Mouse (Mus musculus) spleen, adult 18-20 months (tissue): ENCODE measurements around the gene Slitrk5.
A peak's percentile ranks its signal among the peaks of the same experiment; 100 is the strongest.
"Not testable (repeated sequence)": the region's sequence is repeated elsewhere in the genome, so short reads cannot be mapped to it uniquely, and the experiment has no call there.

Source experiments
- DNase-seq, 2 experiments: peaks; one replicate each; pipeline ENCODE4 v3.0.0; 2022; ENCODE audit warnings: mixed read lengths in 2 of 2

Slitrk5 gene

DNA sequence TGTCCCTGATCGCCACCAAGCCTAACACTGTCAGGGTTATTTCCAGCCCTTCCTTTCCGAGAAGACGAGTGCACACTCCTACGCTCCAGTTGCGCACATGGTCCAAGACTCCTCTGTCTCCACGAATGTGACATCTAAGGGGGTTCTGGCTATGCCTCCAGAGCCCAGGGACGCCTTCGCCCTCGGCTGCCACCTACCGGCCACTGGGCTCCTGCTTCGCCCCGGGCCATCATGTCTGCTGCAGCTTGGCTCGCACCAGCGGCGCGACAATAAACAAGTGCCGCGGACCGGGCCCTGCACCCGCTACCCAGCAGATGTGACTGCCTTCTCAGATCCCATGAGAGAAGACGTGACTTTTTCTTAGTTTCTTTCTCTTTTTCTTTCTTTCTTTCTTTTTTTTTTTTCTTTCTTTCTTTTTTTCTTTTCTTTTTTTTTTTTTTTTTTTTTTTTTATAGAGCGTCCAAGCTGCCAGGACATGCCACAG is at the start of gene Slitrk5:
Gene Slitrk5 (plus strand): TSS at position 434 of the 484 bp plus-strand sequence.
- peak in 1 of 2 experiments; percentile 16 for DNase-seq

DNA sequence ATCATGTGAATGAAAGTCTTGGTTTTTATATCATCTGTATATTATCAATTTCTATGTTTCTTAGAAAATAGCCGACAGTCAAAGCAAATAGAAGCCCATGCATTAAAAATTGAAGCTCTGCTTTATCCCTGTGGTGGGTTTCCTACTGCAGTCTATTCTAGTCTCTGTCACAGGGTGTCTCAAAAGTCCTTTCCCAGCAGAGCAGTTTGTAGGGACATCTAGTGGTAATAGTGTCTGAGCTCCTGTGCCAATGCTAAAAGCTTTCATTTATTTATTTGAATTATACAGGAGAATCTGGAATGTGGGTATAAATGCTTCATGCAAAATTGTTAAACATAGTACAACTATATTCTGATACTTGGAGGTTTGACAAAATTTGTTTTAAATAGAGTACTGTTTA is 2.0 kb upstream of the Slitrk5 start:
- no peak for DNase-seq

DNA sequence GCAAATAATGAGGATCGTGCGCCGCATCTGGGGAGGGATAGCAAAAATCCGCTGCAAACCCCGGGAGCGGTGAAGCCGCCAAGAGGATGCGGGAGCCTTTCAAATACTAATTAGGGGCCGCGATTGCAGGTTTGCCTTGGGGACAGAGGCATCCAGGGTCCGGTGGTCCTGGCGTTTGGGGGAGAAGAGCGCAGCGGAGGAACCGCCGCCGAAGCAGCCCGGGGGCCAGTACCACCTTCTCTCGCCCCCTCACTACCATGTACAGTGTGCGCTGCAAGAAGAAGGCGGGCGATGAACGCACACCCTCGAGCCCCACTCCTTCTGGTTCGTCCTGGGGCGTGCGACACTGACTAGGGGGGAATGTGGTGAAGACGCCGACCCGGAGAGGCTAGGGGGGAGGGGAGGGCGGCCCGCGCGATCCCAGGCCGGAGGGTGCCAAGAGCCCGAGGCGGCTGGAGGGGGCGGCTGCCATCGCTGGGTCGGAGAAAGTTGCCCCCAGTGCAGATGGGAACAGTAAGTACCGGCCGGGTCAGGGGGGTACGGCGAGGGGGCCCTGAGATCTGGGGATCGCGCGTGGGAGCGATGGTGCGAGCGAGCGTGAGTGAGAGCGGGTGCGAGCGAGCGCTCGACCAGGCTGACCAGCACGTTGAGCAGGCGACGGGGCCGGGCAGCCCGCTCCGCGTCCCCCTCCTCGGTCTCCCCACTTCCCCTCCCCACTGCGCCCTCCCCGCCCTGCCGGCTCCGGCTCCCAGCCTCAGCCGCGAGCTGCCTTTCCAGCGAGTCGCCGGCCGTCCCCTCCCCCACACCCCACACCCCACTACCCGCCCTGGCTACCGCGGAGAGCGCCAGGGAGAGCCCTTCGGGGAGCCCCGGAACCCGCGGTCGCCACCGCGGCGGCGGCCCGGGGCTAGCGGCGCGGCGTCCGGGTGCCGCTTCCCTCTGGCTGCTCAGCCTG is 591 bp downstream of the Slitrk5 start:
- no peak for DNase-seq

DNA sequence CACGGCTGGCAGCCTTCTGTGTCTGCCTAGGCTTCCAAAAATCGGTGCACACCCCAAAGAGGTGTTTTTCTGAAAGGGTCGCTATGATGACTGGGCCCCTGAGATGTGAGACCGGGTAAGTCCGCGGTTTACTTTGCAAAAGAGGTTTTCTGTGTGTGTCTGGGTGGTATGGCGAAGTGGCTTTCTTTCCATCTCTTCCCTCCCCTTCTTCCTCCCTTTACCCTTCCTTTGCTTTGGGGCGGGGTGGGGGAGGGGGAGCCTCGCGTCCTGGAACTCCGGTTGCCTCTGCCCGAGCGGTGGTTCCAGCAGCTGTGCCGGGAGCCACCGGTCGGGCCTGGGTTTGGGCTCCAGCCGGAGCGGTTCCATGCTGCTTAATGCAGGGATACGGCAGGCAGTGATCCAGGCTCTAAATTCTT is 1.3 kb downstream of the Slitrk5 start:
- DNase-seq: no peak

DNA sequence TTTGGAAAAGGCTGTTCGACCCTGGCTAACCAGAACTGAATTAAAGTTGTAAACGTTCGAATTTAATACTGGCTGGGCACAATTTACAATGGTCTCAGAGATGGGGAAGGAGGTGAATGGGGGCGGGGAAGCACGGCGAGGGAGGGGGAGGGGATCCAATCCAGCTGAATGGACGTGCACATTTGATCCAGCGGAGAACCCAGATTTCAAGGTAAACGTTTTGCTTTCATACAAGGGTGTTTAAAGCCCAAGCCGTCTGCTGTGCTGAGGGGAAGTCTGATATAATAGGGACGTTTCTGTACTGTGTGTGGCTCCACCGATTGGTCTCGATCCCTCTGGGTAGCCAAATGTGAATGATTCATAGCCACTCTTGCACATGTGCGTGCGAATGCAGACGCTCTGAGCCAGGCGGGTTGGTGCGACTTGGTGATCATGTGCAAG is 2.0 kb downstream of the Slitrk5 start:
- DNase-seq: no peak

DNA sequence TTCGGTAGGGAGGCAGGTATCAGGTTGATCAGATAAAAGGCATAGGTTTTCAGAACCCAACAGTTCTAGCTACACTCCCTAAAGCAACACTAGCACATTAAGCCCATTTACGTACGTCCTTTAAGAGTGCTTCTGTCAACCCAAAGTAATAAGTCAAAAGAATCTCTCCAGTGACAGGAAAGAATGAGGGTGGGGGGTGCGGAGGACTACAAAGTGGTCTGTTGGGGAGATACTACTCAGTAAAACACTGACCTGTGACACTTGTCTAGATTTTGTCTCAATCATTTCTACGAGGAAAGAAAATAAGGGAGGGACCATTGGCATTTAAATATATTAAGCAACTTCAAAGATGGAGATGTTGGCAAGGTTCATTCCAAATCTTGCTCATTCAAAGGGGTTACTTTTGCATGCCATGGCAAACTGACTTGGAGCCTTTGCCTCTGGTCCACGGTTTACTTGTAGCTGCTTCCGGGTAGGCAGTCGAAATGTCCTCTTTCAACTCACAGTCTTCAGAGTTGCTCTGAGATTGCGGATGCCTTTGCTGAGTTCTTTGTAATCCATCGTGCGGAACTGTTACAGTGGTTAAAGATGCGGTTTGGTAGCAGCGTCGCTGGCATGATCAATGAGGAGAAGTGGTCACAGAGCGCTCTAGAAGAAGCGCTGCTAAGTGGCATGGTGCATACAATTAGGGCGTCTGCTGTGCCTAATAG is 2.6 kb downstream of the Slitrk5 start:
- DNase-seq: no peak

DNA sequence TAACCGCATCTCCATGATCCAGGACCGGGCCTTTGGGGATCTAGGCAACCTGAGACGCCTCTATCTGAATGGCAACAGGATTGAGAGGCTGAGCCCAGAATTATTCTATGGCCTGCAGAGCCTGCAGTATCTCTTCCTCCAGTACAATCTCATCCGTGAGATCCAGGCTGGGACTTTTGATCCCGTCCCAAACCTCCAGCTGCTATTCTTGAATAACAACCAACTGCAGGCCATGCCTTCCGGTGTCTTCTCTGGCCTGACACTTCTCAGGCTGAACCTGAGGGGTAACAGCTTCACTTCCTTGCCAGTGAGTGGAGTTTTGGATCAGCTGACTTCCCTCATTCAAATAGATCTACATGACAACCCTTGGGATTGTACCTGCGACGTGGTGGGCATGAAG is 5.4 kb downstream of the Slitrk5 start:
- DNase-seq: no peak

DNA sequence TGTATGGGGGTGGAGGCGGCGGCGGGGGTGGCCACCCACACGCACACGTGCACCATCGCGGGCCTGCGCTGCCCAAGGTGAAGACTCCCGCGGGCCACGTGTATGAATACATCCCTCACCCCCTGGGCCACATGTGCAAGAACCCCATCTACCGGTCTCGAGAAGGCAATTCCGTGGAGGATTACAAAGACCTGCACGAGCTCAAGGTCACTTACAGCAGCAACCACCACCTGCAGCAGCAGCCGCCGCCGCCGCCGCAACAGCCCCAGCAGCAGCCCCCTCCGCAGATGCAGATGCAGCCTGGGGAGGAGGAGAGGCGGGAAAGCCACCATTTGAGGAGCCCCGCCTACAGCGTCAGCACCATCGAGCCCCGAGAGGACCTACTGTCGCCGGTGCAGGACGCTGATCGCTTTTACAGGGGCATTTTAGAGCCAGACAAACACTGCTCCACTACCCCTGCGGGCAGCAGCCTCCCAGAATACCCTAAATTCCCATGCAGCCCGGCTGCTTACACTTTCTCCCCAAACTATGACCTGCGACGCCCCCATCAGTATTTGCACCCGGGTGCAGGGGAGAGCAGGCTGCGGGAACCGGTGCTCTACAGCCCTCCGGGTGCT is 6.3 kb downstream of the Slitrk5 start:
- DNase-seq: no peak

DNA sequence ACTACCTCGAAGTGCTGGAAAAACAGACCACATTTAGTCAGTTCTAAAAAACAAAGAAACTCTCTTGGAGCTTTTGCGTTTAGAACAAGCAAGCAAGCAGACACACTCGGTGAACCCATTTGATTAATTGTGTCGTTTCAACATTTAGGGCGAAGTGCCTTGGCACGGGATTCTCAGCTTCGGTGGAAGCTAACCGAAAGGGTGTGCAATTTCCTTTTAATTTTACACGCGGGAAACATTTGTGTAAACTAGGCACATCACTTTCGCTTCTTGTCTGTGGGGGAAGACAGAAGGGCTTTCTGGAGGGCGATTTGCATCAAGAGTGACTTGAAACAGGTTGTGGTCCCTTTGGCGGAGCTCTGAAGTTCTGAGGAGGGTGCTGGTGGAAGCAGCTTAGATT is 6.9 kb downstream of the Slitrk5 start:
- DNase-seq: no peak

DNA sequence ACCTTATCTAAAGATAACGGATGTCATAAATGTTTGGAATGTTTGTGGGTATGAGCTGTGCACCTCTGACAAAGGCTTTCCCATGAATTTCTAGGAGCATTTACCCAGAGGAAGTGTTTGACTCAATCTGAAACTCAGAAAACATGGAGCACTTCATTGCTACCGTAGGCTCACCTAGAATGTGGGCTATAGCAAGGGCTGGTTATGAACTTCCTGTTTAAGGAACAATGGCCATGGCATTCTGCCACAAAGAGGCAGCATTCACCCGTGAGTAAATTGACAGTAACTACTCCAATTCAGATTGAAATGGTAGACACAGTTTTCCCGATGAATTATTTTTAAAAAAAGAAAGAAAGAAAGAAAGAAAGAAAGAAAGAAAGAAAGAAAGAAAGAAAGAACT is 8.6 kb downstream of the Slitrk5 start:
- no peak for DNase-seq

DNA sequence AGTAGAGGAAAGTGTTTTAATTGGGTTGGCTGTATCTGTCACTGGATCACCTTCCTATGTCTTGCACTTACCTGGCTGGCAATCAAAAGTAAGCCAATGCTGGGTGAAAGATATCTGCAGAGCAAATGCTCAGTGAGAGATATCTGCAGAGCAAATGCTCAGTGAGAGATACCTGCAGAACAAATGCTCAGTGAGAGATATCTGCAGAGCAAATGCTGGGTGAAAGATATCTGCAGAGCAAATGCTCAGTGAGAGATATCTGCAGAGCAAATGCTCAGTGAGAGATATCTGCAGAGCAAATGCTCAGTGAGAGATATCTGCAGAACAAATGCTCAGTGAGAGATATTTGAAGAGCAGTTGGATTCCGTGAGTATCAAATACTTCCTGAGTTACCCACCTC is 15.2 kb downstream of the Slitrk5 start:
- DNase-seq: not testable (repeated sequence)

DNA sequence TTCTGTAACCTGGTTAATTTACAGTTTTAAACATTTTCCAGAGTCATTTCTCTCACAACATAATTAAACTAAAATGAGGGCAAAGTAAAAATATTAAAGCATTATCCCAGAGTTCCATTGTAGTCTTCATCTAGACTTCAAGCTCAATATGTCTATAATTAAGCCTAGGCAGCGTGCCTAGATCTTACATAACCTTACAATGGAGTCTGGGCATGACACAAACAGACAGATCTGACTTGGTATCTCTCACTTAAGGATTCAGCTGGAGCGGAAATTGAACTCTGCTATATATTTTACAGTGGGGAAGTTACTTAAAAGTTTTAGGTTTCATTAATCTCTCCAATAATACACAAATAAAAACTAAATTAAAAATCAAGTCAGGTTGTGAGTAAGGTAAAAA is 54.9 kb downstream of the Slitrk5 start:
- DNase-seq: no peak
